Mouse (Mus musculus) layer of hippocampus, adult 9-10 months (tissue): ENCODE data around the gene Plxna1.

ENCODE experiments used
- DNase-seq: peaks from one replicate; pipeline ENCODE4 v3.0.0; 2022; ENCODE audit warnings: low spot score

Gene Plxna1

GRCm38 (mm10) chr6:89362281-89363106 lies at the start of gene Plxna1:
Gene Plxna1 (minus strand): TSS chr6:89362620.
- DNase-seq: no peak

- no peak for DNase-seq
Measured at GRCm38 (mm10) chr6:89409041-89409440, 46.6 kb upstream of the Plxna1 start.

- DNase-seq: no peak
Measured at GRCm38 (mm10) chr6:89408259-89408658, 45.8 kb upstream of the Plxna1 start.

- DNase-seq: no peak
Measured at GRCm38 (mm10) chr6:89407247-89407889, 44.9 kb upstream of the Plxna1 start.

GRCm38 (mm10) chr6:89404964-89405363 lies 42.5 kb upstream of the Plxna1 start:
- no peak for DNase-seq

GRCm38 (mm10) chr6:89403257-89404225 lies 41.1 kb upstream of the Plxna1 start:
- no peak for DNase-seq

GRCm38 (mm10) chr6:89402406-89402805 lies 40.0 kb upstream of the Plxna1 start:
- no peak for DNase-seq

GRCm38 (mm10) chr6:89399564-89399963 lies 37.1 kb upstream of the Plxna1 start:
- no peak for DNase-seq

GRCm38 (mm10) chr6:89397919-89398318 lies 35.5 kb upstream of the Plxna1 start:
- no peak for DNase-seq

- no peak for DNase-seq
Measured at GRCm38 (mm10) chr6:89393820-89394219, 31.4 kb upstream of the Plxna1 start.

GRCm38 (mm10) chr6:89392213-89392612 lies 29.8 kb upstream of the Plxna1 start:
- no peak for DNase-seq

- DNase-seq: no peak
Measured at GRCm38 (mm10) chr6:89389771-89390170, 27.4 kb upstream of the Plxna1 start.

GRCm38 (mm10) chr6:89386956-89387355 lies 24.5 kb upstream of the Plxna1 start:
- no peak for DNase-seq

- DNase-seq: no peak
Measured at GRCm38 (mm10) chr6:89384699-89385098, 22.3 kb upstream of the Plxna1 start.

- no peak for DNase-seq
Measured at GRCm38 (mm10) chr6:89381851-89382250, 19.4 kb upstream of the Plxna1 start.

GRCm38 (mm10) chr6:89381172-89381571 lies 18.8 kb upstream of the Plxna1 start:
- no peak for DNase-seq

GRCm38 (mm10) chr6:89380751-89381150 lies 18.3 kb upstream of the Plxna1 start:
- no peak for DNase-seq

- DNase-seq: no peak
Measured at GRCm38 (mm10) chr6:89378264-89378663, 15.8 kb upstream of the Plxna1 start.

- DNase-seq: no peak
Measured at GRCm38 (mm10) chr6:89368812-89369211, 6.4 kb upstream of the Plxna1 start.

- no peak for DNase-seq
Measured at GRCm38 (mm10) chr6:89364342-89364741, 1.9 kb upstream of the Plxna1 start.

- DNase-seq: no peak
Measured at GRCm38 (mm10) chr6:89363107-89363451, 659 bp upstream of the Plxna1 start.
